Mouse (Mus musculus): ENCODE measurements around the gene Nubp2.
A peak's percentile ranks its signal among the peaks of the same experiment; 100 is the strongest.

The Nubp2 gene

GRCm38 (mm10) chr17:24886134-24886931 lies at the start of gene Nubp2, which contains the start of gene Spsb3:
TSS of gene Nubp2 (minus strand) at chr17:24886349.
TSS of gene Spsb3 (plus strand) at chr17:24886643.
- DNase-seq (ENCODE audit: low spot score in 2 of 2), result peak; percentile 99 to 100

GRCm38 (mm10) chr17:24935666-24936065 lies 49.5 kb upstream of the Nubp2 start:
- DNase-seq (ENCODE audit: low spot score in 2 of 2), result no peak

DNA sequence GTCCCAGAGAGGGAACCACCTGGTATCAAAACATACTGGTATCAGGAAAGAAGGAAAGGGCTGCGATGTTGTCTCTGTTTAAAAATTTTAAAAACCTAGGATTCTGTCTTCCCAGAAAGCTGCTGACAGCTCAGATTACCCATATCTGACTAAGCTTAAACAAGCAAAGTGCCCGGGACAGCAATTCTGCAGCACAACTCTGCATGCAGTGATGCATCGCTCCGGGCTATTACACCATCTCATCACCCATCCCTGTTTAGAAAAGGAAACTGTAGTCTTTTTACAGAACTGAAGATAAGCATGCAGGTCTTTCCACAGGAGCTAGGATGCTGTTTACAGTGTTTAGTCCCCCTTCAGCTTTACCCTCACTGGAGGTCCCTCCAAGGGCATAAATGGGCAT lies 48.8 kb upstream of the Nubp2 start:
- no peak for DNase-seq (ENCODE audit: low spot score in 2 of 2)

GRCm38 (mm10) chr17:24933163-24933562 lies 47.0 kb upstream of the Nubp2 start:
- no peak for DNase-seq (ENCODE audit: low spot score in 2 of 2)

- no peak for DNase-seq (ENCODE audit: low spot score in 2 of 2)
Observed at GRCm38 (mm10) chr17:24932431-24932830, 46.3 kb upstream of the Nubp2 start.

DNA sequence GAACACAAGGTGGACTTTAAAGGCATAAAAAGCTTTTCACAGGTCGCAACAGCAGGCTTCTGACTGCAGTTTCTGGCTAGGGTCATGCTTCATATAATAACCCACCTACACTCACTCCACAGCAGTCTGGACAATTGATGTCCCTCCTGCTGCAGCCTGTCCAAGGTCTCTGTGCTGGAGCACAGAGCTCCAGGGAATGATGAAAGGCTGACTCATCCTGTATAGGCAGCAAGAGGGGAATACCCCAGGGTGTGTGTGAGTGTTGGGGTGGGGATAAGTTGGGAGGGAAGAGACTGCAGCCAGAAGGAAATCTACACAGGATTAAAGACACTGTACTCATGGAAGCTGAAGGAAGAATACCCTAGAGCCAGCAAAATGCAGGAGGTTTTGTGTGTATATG lies 43.4 kb upstream of the Nubp2 start:
- no peak for DNase-seq (ENCODE audit: low spot score in 2 of 2)

DNA sequence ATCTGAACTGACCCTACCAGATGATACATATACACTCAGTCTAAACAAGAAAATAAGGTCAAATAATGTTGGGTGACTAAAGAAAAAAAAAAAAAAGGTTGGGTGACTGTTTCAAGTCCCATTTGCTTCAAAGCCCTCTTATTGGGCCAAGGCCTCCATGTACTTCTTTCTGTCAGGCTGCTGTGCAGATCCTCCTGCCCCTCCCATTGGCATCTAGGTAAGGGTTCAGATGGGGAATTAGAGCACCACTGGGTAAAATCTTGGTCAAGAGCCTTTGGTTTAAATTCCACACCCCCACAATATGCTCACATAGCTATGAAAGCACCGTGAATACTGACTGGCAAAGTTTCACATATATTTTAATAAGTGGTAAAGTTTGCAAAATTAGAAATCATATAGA lies 37.1 kb upstream of the Nubp2 start:
- DNase-seq (ENCODE audit: low spot score in 2 of 2), result no peak

DNA sequence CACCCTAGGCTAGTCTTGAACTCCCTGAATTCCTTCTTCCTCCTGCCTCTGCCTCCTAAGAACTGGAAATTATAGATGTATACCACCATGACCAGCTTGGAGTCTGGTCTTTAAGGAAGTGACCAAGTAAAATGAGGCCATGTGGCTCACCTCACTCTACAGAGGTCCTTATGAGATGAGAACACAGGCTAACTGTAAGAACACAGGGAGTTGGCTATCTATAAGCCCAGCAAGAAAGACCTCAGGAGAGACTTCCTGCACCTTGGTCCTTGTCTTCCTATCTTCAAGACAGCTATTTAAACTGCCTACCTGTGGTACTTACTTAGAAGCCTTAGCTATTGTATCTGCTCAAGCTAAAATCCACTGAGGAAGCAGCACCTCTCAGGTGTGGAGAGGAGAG lies 27.8 kb upstream of the Nubp2 start:
- DNase-seq (ENCODE audit: low spot score in 2 of 2), result no peak

DNA sequence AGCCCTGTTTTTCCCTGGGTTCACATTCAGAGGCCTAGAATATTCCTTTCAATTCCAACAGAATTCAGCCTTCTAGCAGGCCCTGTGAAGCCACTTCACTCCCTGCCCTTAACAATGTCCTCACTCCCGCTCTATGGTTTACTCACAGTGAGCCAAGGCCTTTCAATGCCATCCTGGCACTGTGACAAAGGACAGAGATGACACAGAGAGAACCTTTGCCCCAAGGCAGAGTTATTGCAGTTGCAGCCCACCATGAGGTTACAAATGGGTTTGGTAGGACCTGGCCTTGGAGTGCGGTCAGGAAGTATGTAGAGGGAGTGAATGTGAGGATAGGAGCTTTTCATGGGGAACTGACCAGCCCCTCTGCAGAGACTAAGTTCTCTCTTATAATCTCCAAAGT lies 21.4 kb upstream of the Nubp2 start:
- DNase-seq (ENCODE audit: low spot score in 2 of 2), result no peak

- DNase-seq (ENCODE audit: low spot score in 2 of 2), result no peak
Observed at GRCm38 (mm10) chr17:24903767-24904166, 17.6 kb upstream of the Nubp2 start.

DNA sequence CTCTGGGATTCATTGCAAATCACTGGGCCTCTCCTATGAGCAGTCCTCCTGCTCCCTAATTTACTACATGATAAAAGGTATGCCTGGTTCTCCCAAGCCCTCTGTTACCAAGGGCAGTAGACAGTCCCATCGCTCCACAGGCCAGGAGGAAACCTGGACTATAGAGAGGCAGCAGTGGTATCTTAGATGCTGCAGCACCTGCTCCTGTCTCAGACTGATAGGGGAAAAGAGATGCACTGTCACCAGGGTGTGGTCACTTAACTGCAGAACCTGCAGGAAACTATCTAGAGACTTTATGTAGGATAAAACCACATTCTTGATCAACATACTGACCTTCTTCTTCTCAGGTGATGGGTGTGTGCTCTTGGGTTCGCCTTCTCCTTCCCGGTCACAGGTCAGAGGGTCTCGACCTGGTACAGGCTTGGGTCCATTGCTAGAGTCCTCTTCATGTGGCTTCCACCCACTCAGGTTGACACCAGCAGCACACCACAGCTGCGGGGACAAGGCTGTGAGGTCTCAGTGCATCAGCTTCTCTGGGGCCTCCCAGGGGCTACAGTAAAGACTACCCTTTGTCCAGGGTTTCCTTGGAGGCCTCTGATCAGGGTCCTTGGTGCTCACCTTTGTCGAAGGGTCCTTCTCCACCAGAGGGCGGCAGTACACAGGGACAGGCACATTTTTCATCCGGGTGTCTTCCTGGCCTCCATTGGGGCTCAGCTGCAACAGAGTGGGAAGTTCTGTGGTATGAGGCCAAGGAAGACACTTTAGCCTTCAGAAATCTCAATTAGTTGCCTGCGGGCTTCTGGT lies 16.7 kb upstream of the Nubp2 start:
- no peak for DNase-seq (ENCODE audit: low spot score in 2 of 2)

GRCm38 (mm10) chr17:24902124-24902523 lies 16.0 kb upstream of the Nubp2 start:
- DNase-seq (ENCODE audit: low spot score in 2 of 2), result no peak

DNA sequence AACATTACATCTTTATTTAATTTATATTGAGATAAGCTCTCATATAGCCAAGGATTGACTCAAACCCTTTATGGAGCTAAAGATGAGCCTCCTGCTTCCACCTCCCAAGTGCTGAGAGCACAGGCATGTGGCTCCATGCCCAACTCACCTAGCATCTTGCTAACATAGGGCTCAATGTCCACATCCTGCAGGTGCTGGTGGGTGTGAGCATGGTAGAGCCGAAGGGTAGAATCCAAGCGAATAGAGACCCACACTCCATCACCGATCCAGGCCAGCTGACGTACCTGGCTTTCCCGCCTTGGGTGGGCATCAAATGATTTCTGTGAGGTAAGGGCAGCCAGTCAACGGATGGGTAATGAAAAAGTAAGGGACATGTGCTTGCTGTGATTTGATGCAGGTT lies 13.9 kb upstream of the Nubp2 start:
- no peak for DNase-seq (ENCODE audit: low spot score in 2 of 2)

DNA sequence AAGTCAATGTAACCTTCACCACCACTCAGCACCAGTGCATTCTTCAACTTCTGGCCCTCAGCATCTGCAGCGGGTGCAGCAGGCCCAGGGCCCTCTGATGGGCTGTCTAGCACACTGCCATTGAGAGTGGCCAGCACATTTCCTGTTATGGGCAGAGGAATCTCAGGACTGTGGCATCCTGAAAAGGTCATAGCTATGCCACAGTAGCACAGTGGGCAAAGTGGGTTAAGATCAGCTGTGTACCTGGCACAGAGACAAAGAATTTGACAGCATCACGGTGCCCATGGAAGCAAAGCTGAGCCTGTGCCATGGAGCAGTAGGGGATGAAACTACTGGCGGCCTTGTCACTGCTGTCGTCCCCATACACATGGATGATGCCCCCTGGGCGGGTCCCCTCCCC lies 13.0 kb upstream of the Nubp2 start:
- no peak for DNase-seq (ENCODE audit: low spot score in 2 of 2)

- DNase-seq (ENCODE audit: low spot score in 2 of 2), result no peak
Observed at GRCm38 (mm10) chr17:24898041-24898854, 12.1 kb upstream of the Nubp2 start.

DNA sequence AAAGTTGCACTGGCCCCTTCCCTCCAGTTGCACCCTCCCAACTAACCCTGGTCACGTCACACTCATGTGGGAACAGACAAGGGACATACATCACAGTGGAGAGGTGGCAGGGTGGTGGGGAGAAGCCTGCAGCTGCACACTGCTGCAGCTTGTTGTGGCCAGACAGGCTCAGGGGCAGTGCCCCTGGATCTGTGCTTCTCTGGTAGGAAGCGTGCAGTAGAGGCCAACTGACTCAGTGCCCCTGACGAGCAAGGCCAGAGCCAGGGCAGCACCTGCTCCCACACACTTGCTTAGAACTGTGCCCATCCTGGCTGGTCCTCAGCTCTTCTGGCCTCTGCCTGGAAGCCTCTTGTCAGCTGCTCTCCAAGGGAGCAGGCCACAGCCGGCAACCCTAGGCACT lies 11.5 kb upstream of the Nubp2 start:
- no peak for DNase-seq (ENCODE audit: low spot score in 2 of 2)

GRCm38 (mm10) chr17:24896993-24897269 lies 10.8 kb upstream of the Nubp2 start:
- DNase-seq (ENCODE audit: low spot score in 2 of 2), result no peak

DNA sequence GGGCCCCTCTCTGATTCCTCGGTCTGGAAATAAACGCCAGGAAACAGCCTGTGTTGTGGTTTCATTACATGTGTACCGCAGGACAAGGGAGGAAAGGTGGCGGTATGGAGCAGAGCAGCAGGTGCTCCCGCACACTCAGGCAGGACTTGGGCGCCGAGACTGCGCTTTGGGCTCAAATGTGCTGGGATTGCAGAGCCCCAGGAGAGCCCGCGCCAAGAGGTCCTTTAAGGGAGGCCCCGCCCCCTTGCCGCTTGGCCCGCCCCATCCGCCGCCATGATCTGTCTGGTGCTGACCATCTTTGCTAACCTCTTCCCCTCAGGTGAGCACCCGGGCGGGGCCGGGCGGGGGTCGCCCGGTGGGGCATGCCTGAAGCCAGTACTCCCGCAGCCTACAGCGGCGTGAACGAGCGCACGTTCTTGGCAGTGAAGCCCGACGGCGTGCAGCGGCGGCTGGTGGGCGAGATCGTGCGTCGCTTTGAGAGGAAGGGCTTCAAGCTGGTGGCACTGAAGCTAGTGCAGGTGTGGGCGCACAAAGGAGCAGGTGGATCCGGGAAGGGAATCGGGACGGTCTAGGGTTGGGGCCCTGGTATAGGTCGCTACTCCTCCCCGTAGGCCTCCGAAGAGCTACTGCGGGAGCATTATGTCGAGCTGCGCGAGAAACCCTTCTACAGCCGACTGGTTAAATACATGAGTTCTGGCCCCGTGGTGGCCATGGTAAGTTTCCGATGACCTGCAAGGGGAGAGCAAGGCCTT lies 10.3 kb upstream of the Nubp2 start, which contains the start of gene Nme3:
TSS of gene Nme3 (plus strand) at position 260 of the 752 bp plus-strand sequence.
- peak; percentile 64 to 66 for DNase-seq (ENCODE audit: low spot score in 2 of 2)

DNA sequence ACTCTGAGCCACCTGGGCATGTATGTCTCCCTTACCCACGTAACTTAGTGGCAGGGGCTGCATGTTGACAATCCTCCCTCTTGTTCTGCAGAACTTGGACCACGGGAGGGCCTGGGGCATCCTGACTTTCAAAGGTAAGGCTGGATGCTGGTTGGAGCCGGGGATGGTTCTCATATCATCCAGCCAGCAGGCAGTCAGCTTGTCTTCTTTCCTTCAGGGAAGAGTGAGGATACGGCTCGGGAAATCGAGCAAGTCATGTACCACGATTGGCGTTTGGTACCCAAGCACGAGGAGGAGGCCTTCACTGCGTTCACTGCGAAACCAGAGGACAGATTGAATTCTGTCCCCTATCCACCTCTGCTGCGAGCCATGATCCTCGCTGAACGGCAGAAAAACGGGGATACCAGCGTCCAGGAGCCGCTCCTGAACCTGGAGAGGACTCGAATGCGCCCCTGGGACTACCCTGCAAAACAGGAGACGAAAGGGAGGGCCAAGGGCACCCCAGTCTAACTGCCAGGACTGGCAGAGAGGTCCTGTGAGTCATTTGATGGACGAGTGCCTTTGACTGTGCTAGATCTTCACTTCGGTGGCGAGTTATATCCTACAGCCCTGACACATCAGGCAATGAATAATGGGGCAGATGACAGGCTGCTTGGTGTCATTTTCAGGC lies 9.6 kb upstream of the Nubp2 start:
- DNase-seq (ENCODE audit: low spot score in 2 of 2), result no peak

- DNase-seq (ENCODE audit: low spot score in 2 of 2), result peak; percentile 80 to 81
Observed at GRCm38 (mm10) chr17:24894995-24895547, 8.9 kb upstream of the Nubp2 start, which contains the start of the genes Eme2 and Mrps34. TSS of gene Eme2 (minus strand) at chr17:24895087. TSS of gene Mrps34 (plus strand) at chr17:24895116.

All from right cerebral cortex, postnatal 36 days (tissue).